Mouse (Mus musculus): ENCODE measurements around the gene Clic4. TPM values are rescaled to one million over a fixed set of nuclear protein-coding genes. Genes with fewer than 3 reads are reported as not detected.

Clic4 gene
- polyA plus RNA-seq, 1 experiment from 2014 or later = 194 TPM

GRCm38 (mm10) chr4:135271881-135272616 lies 565 bp downstream of the Clic4 start:
- peak overlapping the region; percentile 82 for H3K9ac ChIP-seq (replicated peaks)
- peak; percentile 47 for ATAC-seq (ENCODE audit: low FRiP score, low read depth)
- peak overlapping the region; percentile 95 for H3K27ac ChIP-seq (replicated peaks)
- no peaks in the 10 kb centered on the region for H3K36me3 ChIP-seq
- peaks cover 37% of the 10 kb centered on the region for H3K27me3 ChIP-seq
- under 1% methylated on average over 56 of the region's 67 CpGs for WGBS
- no peaks in the 10 kb centered on the region for H3K9me3 ChIP-seq
- H3K4me1 ChIP-seq = peaks cover 48% of the 10 kb centered on the region
- peak overlapping the region; percentile 70 for H3K4me3 ChIP-seq
- peak overlapping the region; percentile 76 for H3K4me2 ChIP-seq (replicated peaks)

- Histone ChIP-seq H3K27ac (replicated peaks) (no peak overlapping the region; the same call in 1 of the 2 replicates), H3K9me3 (no peaks in the 10 kb centered on the region), H3K9ac (replicated peaks) (peak overlapping the region; percentile 82), H3K4me2 (replicated peaks) (peak overlapping the region; percentile 76), H3K36me3 (no peaks in the 10 kb centered on the region), H3K27me3 (peaks cover 30% of the 10 kb centered on the region), H3K4me1 (peaks cover 52% of the 10 kb centered on the region), H3K4me3 (peak overlapping the region; percentile 70)
- under 1% methylated on average over 20 of the region's 20 CpGs for WGBS
- no peak for ATAC-seq (ENCODE audit: low FRiP score, low read depth)
These were observed 1.2 kb downstream of the Clic4 start for GRCm38 (mm10) chr4:135271419-135271828.

GRCm38 (mm10) chr4:135270476-135270875 lies 2.1 kb downstream of the Clic4 start:
- Histone ChIP-seq H3K9me3 (no peaks in the 10 kb centered on the region), H3K4me3 (peak overlapping the region; percentile 70), H3K4me2 (replicated peaks) (peak overlapping the region; percentile 76), H3K36me3 (no peaks in the 10 kb centered on the region), H3K9ac (replicated peaks) (peak overlapping the region; percentile 82; the same call in 1 of the 2 replicates), H3K4me1 (peaks cover 58% of the 10 kb centered on the region), H3K27me3 (peaks cover 23% of the 10 kb centered on the region), H3K27ac (replicated peaks) (no peak overlapping the region; the same call in 1 of the 2 replicates)
- no peak for ATAC-seq (ENCODE audit: low FRiP score, low read depth)
- WGBS = 54% methylated on average over 8 of the region's 8 CpGs

GRCm38 (mm10) chr4:135269656-135270341 lies 2.8 kb downstream of the Clic4 start:
- peaks cover 17% of the 10 kb centered on the region for H3K27me3 ChIP-seq
- peak overlapping the region; percentile 70 for H3K4me3 ChIP-seq
- H3K27ac ChIP-seq (replicated peaks) = no peak overlapping the region
- H3K36me3 ChIP-seq = no peaks in the 10 kb centered on the region
- WGBS = 77% methylated on average over 7 of the region's 7 CpGs
- H3K9me3 ChIP-seq = no peaks in the 10 kb centered on the region
- peaks cover 61% of the 10 kb centered on the region for H3K4me1 ChIP-seq
- peak overlapping the region; percentile 76 for H3K4me2 ChIP-seq (replicated peaks)
- ATAC-seq (ENCODE audit: low FRiP score, low read depth) = no peak
- H3K9ac ChIP-seq (replicated peaks) = 0 out of 2 replicates have a peak overlapping the region, but pooled peaks have one; percentile 82

- Histone ChIP-seq H3K4me3 (no peak overlapping the region), H3K4me1 (peaks cover 55% of the 10 kb centered on the region), H3K4me2 (replicated peaks) (peak overlapping the region; percentile 13; the same call in 1 of the 2 replicates), H3K27me3 (no peaks in the 10 kb centered on the region), H3K9me3 (no peaks in the 10 kb centered on the region), H3K36me3 (no peaks in the 10 kb centered on the region), H3K27ac (replicated peaks) (peak overlapping the region; percentile 42; the same call in 1 of the 2 replicates), H3K9ac (replicated peaks) (0 out of 2 replicates have a peak overlapping the region, but pooled peaks have one; percentile 15)
- WGBS = 56% methylated on average over 8 of the region's 8 CpGs
- no peak for ATAC-seq (ENCODE audit: low FRiP score, low read depth)
These were observed 5.1 kb downstream of the Clic4 start for GRCm38 (mm10) chr4:135267521-135267920.

GRCm38 (mm10) chr4:135266987-135267386 lies 5.6 kb downstream of the Clic4 start:
- ATAC-seq (ENCODE audit: low FRiP score, low read depth) = no peak
- Histone ChIP-seq H3K4me3 (no peak overlapping the region), H3K4me1 (peaks cover 55% of the 10 kb centered on the region)

GRCm38 (mm10) chr4:135260434-135260833 lies 12.2 kb downstream of the Clic4 start:
- 82% methylated on average over 4 of the region's 4 CpGs for WGBS
- Histone ChIP-seq H3K9ac (replicated peaks) (no peak overlapping the region), H3K27ac (replicated peaks) (no peak overlapping the region), H3K4me3 (no peak overlapping the region), H3K4me2 (replicated peaks) (no peak overlapping the region), H3K4me1 (peaks cover 35% of the 10 kb centered on the region), H3K36me3 (peaks cover 13% of the 10 kb centered on the region), H3K27me3 (no peaks in the 10 kb centered on the region), H3K9me3 (no peaks in the 10 kb centered on the region)
- ATAC-seq (ENCODE audit: low FRiP score, low read depth) = no peak

More at GRCm38 (mm10) chr4:135266987-135267386, 5.6 kb downstream of the Clic4 start:
- WGBS = 79% methylated on average over 9 of the region's 9 CpGs
- Histone ChIP-seq H3K27ac (replicated peaks) (peak overlapping the region; percentile 42), H3K4me2 (replicated peaks) (peak overlapping the region; percentile 13; the same call in 1 of the 2 replicates), H3K9me3 (no peaks in the 10 kb centered on the region), H3K9ac (replicated peaks) (no peak overlapping the region), H3K27me3 (no peaks in the 10 kb centered on the region), H3K36me3 (peaks cover 5% of the 10 kb centered on the region)

GRCm38 (mm10) chr4:135258521-135258920 lies 14.1 kb downstream of the Clic4 start:
- Histone ChIP-seq H3K9ac (replicated peaks) (peak overlapping the region; percentile 39; the same call in 1 of the 2 replicates), H3K9me3 (no peaks in the 10 kb centered on the region), H3K27ac (replicated peaks) (peak overlapping the region; percentile 85), H3K36me3 (peaks cover 13% of the 10 kb centered on the region), H3K4me1 (peaks cover 43% of the 10 kb centered on the region), H3K4me3 (no peak overlapping the region), H3K27me3 (no peaks in the 10 kb centered on the region), H3K4me2 (replicated peaks) (peak overlapping the region; percentile 30; the same call in 1 of the 2 replicates)
- WGBS = 19% methylated on average over 7 of the region's 7 CpGs
- ATAC-seq (ENCODE audit: low FRiP score, low read depth) = no peak

GRCm38 (mm10) chr4:135257881-135258476 lies 14.6 kb downstream of the Clic4 start:
- peaks cover 46% of the 10 kb centered on the region for H3K4me1 ChIP-seq
- H3K36me3 ChIP-seq = peaks cover 13% of the 10 kb centered on the region
- peak overlapping the region; percentile 39; the same call in 1 of the 2 replicates for H3K9ac ChIP-seq (replicated peaks)
- H3K4me2 ChIP-seq (replicated peaks) = peak overlapping the region; percentile 30; the same call in 1 of the 2 replicates
- H3K4me3 ChIP-seq = no peak overlapping the region
- 41% methylated on average over 9 of the region's 9 CpGs for WGBS
- no peak for ATAC-seq (ENCODE audit: low FRiP score, low read depth)
- no peaks in the 10 kb centered on the region for H3K9me3 ChIP-seq
- H3K27me3 ChIP-seq = no peaks in the 10 kb centered on the region
- H3K27ac ChIP-seq (replicated peaks) = peak overlapping the region; percentile 85

GRCm38 (mm10) chr4:135256536-135257450 lies 15.8 kb downstream of the Clic4 start:
- no peaks in the 10 kb centered on the region for H3K27me3 ChIP-seq
- no peak overlapping the region for H3K4me3 ChIP-seq
- peaks cover 6% of the 10 kb centered on the region; the same call in 1 of the 2 replicates for H3K36me3 ChIP-seq
- H3K27ac ChIP-seq (replicated peaks) = no peak overlapping the region
- H3K9me3 ChIP-seq = no peaks in the 10 kb centered on the region
- H3K4me2 ChIP-seq (replicated peaks) = no peak overlapping the region
- no peak for ATAC-seq (ENCODE audit: low FRiP score, low read depth)
- WGBS = 94% methylated on average over 11 of the region's 11 CpGs
- no peak overlapping the region for H3K9ac ChIP-seq (replicated peaks)
- H3K4me1 ChIP-seq = peaks cover 56% of the 10 kb centered on the region

- Histone ChIP-seq H3K36me3 (no peaks in the 10 kb centered on the region), H3K9me3 (no peaks in the 10 kb centered on the region), H3K9ac (replicated peaks) (no peak overlapping the region), H3K27me3 (no peaks in the 10 kb centered on the region), H3K27ac (replicated peaks) (0 out of 2 replicates have a peak overlapping the region, but pooled peaks have one; percentile 25), H3K4me1 (peaks cover 49% of the 10 kb centered on the region), H3K4me3 (no peak overlapping the region), H3K4me2 (replicated peaks) (no peak overlapping the region)
- 49% methylated on average over 3 of the region's 3 CpGs for WGBS
- ATAC-seq (ENCODE audit: low FRiP score, low read depth) = no peak
These were observed 17.8 kb downstream of the Clic4 start for GRCm38 (mm10) chr4:135254770-135255169.
